Mouse (Mus musculus): ENCODE measurements around the gene Mboat7.

The Mboat7 gene

GRCm38 (mm10) chr7:3643843-3644242, 49.5 kb downstream of the Mboat7 start:
- no peak for ATAC-seq (ENCODE audit: low TSS enrichment)

- ATAC-seq (ENCODE audit: low TSS enrichment) = no peak
These were observed 49.9 kb downstream of the Mboat7 start for GRCm38 (mm10) chr7:3643412-3643811.

GRCm38 (mm10) chr7:3630478-3630815, 62.9 kb downstream of the Mboat7 start:
- ATAC-seq (ENCODE audit: low TSS enrichment) = no peak

- ATAC-seq (ENCODE audit: low TSS enrichment) = peak; percentile 94
These were observed 63.5 kb downstream of the Mboat7 start, which contains the start of the genes Tfpt and Prpf31 for GRCm38 (mm10) chr7:3629543-3630477. Tfpt (minus strand) TSS chr7:3629929. Prpf31 (plus strand) TSS chr7:3629985.

GRCm38 (mm10) chr7:3629030-3629429, 64.3 kb downstream of the Mboat7 start:
- no peak for ATAC-seq (ENCODE audit: low TSS enrichment)
